ENCODE assay signal across 28 mouse cellular contexts in genomic region chr5:148680341-148680740, GRCm38 (mm10).
DNase-seq lines count a peak whose midpoint lies in the region; ATAC-seq lines count a peak whose summit lies in the region.
"Had no signal": no experiment of that assay in that cellular context is flagged by ENCODE, and none has a peak within 500 bp of the region (broad histone marks: within the 10 kb centered on the region; RNA-seq: fewer than 3 reads in every experiment).

No protein-coding gene starts in this region.

- no peaks in the 10 kb centered on the region for H3K27me3 ChIP-seq in splenic B cell, adult 2 months (ENCODE audit: control insufficient read depth, insufficient read depth, low read length, poor library complexity, severe bottlenecking)
- H3K27me3 ChIP-seq: embryonic facial prominence, embryonic 12.5 days; hindbrain, embryonic 13.5 days; limb, embryonic 12.5 days; liver, embryonic 15.5 days; lung, embryonic 15.5 days; midbrain, embryonic 15.5 days; neural tube, embryonic 13.5 days; stomach, embryonic 15.5 days had no signal

- peak; percentile 27 for DNase-seq in CD4-positive, CD25-positive, alpha-beta regulatory T cell, adult 2 months (ENCODE audit: low read depth, low spot score)
- DNase-seq in ES-CJ7 (ENCODE audit: low read depth, low spot score) = peak; percentile 26
- DNase-seq in induced T-regulatory cell, adult 2 months (ENCODE audit: low read depth) = peak; percentile 64
- peak; percentile 7 for DNase-seq in splenic B cell, adult 2 months (ENCODE audit: low read depth, low spot score)
- DNase-seq in right cerebral cortex, postnatal 14 days = no peak
- no peak for DNase-seq in cerebellum, postnatal 10 days
- no peak for DNase-seq in left cerebral cortex, postnatal 36 days (ENCODE audit: low spot score in 2 of 2)
- DNase-seq: adrenal gland, adult 2 months; adrenal gland, postnatal 36 days; cerebellum, adult 18-20 months; cerebellum, postnatal 14 days; gastrocnemius, postnatal 25 days; heart, adult 18-20 months; heart, postnatal 36 days; kidney, adult 11 months; kidney, postnatal 14 days had no signal

- intact Hi-C loops in left cerebral cortex, postnatal 36 days (cut with DNase I) = no loop called here

- no peak for ATAC-seq in CD4-positive, CD25-positive, alpha-beta regulatory T cell, adult 4 months
- ATAC-seq: forebrain, embryonic 14.5 days; midbrain, embryonic 15.5 days had no signal

- no peaks in the 10 kb centered on the region for H3K36me3 ChIP-seq in splenic B cell, adult 2 months (ENCODE audit: control insufficient read depth, insufficient read depth, low read length, poor library complexity, severe bottlenecking)
- H3K36me3 ChIP-seq: embryonic facial prominence, embryonic 12.5 days; G1E; hindbrain, embryonic 13.5 days; limb, embryonic 12.5 days; liver, embryonic 15.5 days; lung, embryonic 15.5 days; midbrain, embryonic 10.5 days; midbrain, embryonic 15.5 days; neural tube, embryonic 13.5 days; stomach, embryonic 15.5 days had no signal

Comparison
In these comparisons a context has a peak if more than half of its experiments do, and no peak if none do; other contexts are left out.
1. DNase-seq: peak in CD4-positive, CD25-positive, alpha-beta regulatory T cell, adult 2 months (single experiment), ES-CJ7 (single experiment), induced T-regulatory cell, adult 2 months (single experiment) and splenic B cell, adult 2 months (single experiment); none in right cerebral cortex, postnatal 14 days (single experiment), cerebellum, postnatal 10 days (0 of 2) and left cerebral cortex, postnatal 36 days (0 of 2).